Mouse (Mus musculus) hindbrain, embryonic 13.5 days (tissue): ENCODE measurements around the gene Adamts5. TPM values are rescaled to one million over a fixed set of nuclear protein-coding genes. Genes with fewer than 3 reads are reported as not detected.

Experiments
- ATAC-seq: fragments of 200-750 bp; cut with Nextera tagmentation; 2 replicates; pipeline ENCODE4 v1.8.0; 2017; ENCODE audit warnings: moderate TSS enrichment; ENCODE audit not compliant: low FRiP score
- H3K27ac ChIP-seq: fragments of 300-500 bp; sonication (generic); 2 replicates; pipeline ENCODE4 v1.5.1; 2015; ENCODE audit warnings: inconsistent platforms, mild to moderate bottlenecking, moderate library complexity
- H3K27me3 ChIP-seq: fragments of 300-500 bp; sonication (generic); 2 replicates; pipeline ENCODE4 v1.6.1; 2015; ENCODE audit warnings: mild to moderate bottlenecking, inconsistent platforms
- H3K36me3 ChIP-seq: fragments of 300-500 bp; sonication (generic); 2 replicates; pipeline ENCODE4 v1.6.1; 2015; ENCODE audit warnings: mild to moderate bottlenecking, inconsistent platforms
- H3K4me1 ChIP-seq: fragments of 300-500 bp; sonication (generic); replicated peaks from 2 replicates; pipeline ENCODE4 v1.6.1; 2015; ENCODE audit warnings: inconsistent platforms
- H3K4me2 ChIP-seq: fragments of 300-500 bp; sonication (generic); 2 replicates; pipeline ENCODE4 v1.6.1; 2015; ENCODE audit warnings: inconsistent platforms, mild to moderate bottlenecking, moderate library complexity
- H3K4me3 ChIP-seq: fragments of 300-500 bp; sonication (generic); 2 replicates; pipeline ENCODE4 v1.5.1; 2015; ENCODE audit warnings: mild to moderate bottlenecking, inconsistent platforms
- H3K9ac ChIP-seq: fragments of 300-500 bp; sonication (generic); 2 replicates; pipeline ENCODE4 v1.6.1; 2015; ENCODE audit warnings: mild to moderate bottlenecking, inconsistent platforms
- H3K9me3 ChIP-seq: fragments of 300-500 bp; sonication (generic); 2 replicates; pipeline ENCODE4 v1.6.1; 2016; ENCODE audit warnings: inconsistent platforms
- WGBS: fragments of 180-500 bp; shearing (Covaris S2); methylation state at CpG from one replicate; pipeline ENCODE4 v1.1.7; 2015; 5-methylcytosine and 5-hydroxymethylcytosine counted together
- polyA plus RNA-seq: library from polyadenylated mRNA; unstranded; fragments of >200 nt; fragmentation: Nextera tagmentation; extraction: Ambion mirVana; gene quantifications from 2 replicates; pipeline ENCODE4 v1.2.1, GENCODE M21; 2015

Gene Adamts5
- 3.5 and 4.1 TPM in 2 replicates for polyA plus RNA-seq

DNA sequence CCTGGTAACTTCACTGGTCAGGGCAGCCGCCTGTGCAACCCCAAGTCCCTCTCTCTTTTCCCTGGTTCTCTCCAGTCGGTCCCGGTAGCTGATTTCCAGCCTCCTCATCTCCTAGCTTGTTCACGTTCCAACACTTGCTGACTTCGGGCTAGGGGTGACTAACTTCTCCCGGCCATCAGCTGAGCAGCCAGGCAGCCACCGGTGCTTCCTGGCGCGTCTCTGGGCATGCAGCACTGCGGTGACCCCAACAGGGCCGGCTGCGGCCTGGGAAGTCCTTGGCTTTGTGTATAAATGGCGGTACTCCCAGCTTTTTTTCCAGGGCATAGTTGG is at the start of gene Adamts5:
Adamts5 (minus strand) TSS at position 248 of the 330 bp plus-strand sequence.
- no peaks in the 10 kb centered on the region for H3K36me3 ChIP-seq
- H3K27ac ChIP-seq = peak within 1 kb of the TSS; percentile 74
- 5% methylated on average over 13 of the region's 13 CpGs for WGBS
- H3K4me3 ChIP-seq = peak within 1 kb of the TSS; percentile 62
- peaks cover 34% of the 10 kb centered on the region for H3K27me3 ChIP-seq
- H3K4me2 ChIP-seq = peak within 1 kb of the TSS; percentile 98
- H3K4me1 ChIP-seq = peaks cover 19% of the 10 kb centered on the region
- peak within 1 kb of the TSS; percentile 75 for H3K9ac ChIP-seq
- 0 out of 2 replicates have a peak, but pooled peaks have one; percentile 6 for ATAC-seq
- no peaks in the 10 kb centered on the region for H3K9me3 ChIP-seq

DNA sequence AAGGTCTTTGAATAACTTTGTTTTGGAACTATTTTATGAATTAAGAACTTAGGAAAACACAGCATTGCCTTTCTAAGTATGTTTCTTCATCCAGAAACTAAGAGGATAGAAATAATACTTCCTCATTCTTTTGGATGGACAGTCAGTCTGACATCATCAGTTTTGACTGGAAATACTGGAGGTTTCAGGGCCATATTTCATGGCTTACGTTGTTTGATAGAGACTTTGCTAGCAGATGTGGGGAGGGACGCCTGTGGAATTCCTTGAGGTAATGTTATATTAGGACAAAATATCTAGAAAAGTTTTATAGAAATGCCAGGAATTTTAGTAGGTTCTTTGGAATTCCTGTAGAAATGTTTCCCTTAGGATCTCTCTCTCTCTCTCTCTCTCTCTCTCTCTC is 48.7 kb upstream of the Adamts5 start:
- H3K36me3 ChIP-seq = no peaks in the 10 kb centered on the region
- H3K9me3 ChIP-seq = no peaks in the 10 kb centered on the region
- H3K4me1 ChIP-seq = no peaks in the 10 kb centered on the region
- H3K27me3 ChIP-seq = no peaks in the 10 kb centered on the region
- ATAC-seq = no peak
- H3K4me2 ChIP-seq = no peak overlapping the region
- no peak overlapping the region for H3K27ac ChIP-seq
- 77% methylated on average over 2 of the region's 2 CpGs for WGBS
- H3K4me3 ChIP-seq = no peak overlapping the region
- no peak overlapping the region for H3K9ac ChIP-seq

DNA sequence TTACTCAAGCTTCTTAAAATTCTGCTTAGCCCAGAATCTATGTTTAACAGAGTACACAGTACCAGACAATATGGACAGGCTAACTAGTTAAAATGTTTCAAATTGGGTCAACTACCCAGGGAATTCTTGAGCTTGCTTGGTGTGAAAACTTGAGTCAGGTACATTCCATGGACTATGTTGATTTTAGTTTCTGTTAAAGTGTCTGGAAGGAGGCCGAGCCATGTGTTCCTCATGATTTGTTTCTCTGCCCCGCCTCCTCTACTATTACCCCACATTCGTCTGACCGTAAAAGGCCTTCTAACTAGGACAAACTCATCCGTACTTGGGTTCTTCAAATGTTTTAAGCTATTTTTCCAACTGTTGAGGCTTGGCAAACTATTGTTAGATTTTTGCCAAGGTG is 24.4 kb upstream of the Adamts5 start:
- no peaks in the 10 kb centered on the region for H3K36me3 ChIP-seq
- no peak overlapping the region for H3K27ac ChIP-seq
- 92% methylated on average over 5 of the region's 5 CpGs for WGBS
- H3K27me3 ChIP-seq = no peaks in the 10 kb centered on the region
- no peak overlapping the region for H3K4me2 ChIP-seq
- ATAC-seq = no peak
- H3K4me1 ChIP-seq = no peaks in the 10 kb centered on the region
- H3K9ac ChIP-seq = no peak overlapping the region
- no peak overlapping the region for H3K4me3 ChIP-seq
- H3K9me3 ChIP-seq = no peaks in the 10 kb centered on the region

DNA sequence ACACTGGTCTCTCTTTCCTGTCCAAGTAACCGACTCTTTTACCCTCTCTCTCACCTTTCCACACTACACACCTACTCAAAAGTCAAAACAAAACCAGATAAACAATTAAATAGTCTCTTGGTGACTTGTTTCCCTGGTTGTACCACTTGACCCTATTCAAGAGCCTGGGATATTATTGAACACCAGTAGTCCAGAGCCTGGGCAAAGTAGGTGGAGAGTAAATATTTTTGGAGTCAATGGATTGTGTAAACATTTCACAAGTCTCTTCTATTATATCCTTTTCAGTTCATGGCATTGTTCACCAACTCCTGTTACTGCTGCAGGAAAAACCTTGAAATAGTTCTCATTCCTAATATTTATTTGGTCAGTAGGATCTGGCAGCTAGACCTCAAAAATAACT is 20.8 kb upstream of the Adamts5 start:
- Histone ChIP-seq H3K4me2 (no peak overlapping the region), H3K36me3 (no peaks in the 10 kb centered on the region), H3K4me1 (no peaks in the 10 kb centered on the region), H3K9ac (no peak overlapping the region), H3K27me3 (no peaks in the 10 kb centered on the region), H3K4me3 (no peak overlapping the region), H3K27ac (no peak overlapping the region), H3K9me3 (no peaks in the 10 kb centered on the region)
- no peak for ATAC-seq
- 85% methylated on average over 1 of the region's 1 CpGs for WGBS

DNA sequence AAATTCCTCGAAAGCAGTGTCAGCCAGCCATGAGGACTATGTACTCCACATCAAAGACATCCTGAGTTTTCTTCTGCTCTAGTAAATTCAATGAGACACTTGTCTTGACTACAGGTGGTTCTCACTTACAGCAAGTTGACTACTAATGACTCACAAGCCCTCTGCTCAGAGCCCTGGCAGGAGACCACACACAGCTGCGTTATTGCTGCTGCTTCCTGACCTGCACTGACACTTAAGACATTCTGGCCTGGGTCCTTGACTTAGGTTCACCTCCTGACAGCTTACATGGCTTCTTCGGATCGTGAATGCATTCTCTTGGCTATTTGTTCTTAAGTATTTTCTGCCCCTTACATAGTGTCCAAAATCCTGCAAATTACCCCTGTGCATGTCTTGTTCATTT is 18.5 kb upstream of the Adamts5 start:
- Histone ChIP-seq H3K4me1 (no peaks in the 10 kb centered on the region), H3K27me3 (no peaks in the 10 kb centered on the region), H3K4me3 (no peak overlapping the region), H3K36me3 (no peaks in the 10 kb centered on the region), H3K9ac (no peak overlapping the region), H3K27ac (no peak overlapping the region), H3K9me3 (no peaks in the 10 kb centered on the region), H3K4me2 (no peak overlapping the region)
- WGBS = 82% methylated on average over 4 of the region's 4 CpGs
- ATAC-seq = no peak

DNA sequence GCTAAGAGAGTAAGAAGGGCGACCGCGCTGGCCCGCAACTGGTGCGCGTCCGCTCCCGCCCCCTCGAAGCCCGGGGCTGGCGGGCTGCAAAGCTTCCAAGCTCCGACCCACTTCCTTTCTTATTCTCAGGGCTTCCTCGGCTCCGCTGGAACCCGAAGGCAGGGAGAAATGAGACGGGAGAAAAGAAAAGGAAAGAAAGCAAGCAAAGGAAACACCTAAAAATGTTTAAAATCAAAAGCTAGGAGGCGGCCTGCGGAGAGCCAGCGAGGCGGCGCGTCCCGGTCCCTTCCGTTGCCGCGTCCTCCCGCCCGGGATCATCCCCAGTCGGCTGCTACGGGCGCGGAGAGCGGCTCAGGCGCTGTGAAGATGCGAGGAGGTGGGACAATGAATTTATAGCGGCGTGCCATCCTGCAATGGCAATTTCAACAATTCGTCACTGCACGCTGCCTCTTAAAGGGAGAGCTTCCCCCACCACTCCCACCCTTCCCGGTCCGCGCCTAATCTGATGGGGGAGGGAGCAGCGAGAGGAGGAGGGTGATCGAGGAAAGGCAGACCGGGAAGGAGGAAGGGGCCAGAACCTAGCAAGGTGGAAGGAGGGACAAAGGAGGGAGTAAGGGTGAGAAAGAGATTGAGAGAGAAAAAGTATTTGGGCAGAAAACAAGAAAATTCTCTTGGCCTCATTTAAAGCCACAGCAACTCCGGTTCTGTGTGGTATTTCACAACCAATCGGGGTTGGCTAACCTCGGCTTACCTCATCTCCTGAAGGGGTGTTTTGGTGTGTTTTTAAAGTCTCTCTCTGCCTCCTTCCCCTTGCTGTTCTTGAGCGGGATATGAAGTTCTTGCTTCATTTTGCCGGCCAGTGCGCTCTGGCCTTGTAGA is 687 bp downstream of the Adamts5 start:
- WGBS = under 1% methylated on average over 51 of the region's 51 CpGs
- ATAC-seq = peak; percentile 71
- peak overlapping the region; percentile 74 for H3K27ac ChIP-seq
- H3K4me3 ChIP-seq = peak overlapping the region; percentile 62
- H3K4me2 ChIP-seq = peak overlapping the region; percentile 98
- H3K4me1 ChIP-seq = peaks cover 19% of the 10 kb centered on the region
- H3K27me3 ChIP-seq = peaks cover 37% of the 10 kb centered on the region
- H3K9ac ChIP-seq = peak overlapping the region; percentile 75
- H3K36me3 ChIP-seq = no peaks in the 10 kb centered on the region
- H3K9me3 ChIP-seq = no peaks in the 10 kb centered on the region

DNA sequence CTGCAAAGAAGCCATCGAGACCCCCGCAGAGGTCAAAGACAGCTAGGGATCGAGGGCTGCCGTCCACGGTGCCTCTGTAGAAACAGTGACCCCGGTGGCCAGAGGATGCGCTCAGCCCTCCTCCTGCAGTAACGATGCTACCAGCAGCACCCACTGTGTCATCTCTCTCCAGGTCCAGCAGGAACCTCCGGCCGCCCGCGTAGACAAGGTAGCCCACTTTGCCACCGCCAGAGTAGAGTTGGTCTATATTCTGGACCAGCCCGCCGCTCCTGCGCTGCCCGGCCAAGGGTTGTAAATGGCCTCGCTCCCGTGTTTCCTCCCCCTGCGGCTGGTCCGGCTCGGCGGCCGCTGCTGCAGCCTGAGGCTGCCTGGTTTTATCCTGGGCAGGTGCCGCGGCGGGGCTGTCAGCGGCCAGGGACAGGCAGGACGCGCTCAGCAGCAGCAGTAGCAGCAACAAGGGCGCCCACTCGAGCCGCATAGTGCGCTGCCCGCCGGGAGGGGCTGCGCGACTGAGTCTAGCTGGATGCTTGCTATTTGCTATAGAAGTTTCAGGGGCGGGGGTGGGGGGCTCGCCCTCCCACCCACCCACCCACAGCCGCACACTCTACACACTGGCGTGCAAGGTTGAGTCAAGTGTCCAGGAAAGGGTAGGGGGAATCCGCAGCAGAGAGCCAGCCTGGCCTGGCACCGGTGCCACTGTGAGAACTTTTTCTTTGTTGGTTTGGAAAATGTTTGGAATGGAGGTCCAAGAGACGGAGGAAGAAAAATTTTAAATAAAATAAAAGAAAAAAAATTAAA is 1.6 kb downstream of the Adamts5 start:
- ATAC-seq = peak; percentile 60
- Histone ChIP-seq H3K4me2 (peak overlapping the region; percentile 98), H3K4me3 (peak overlapping the region; percentile 62), H3K27ac (peak overlapping the region; percentile 74), H3K9ac (peak overlapping the region; percentile 75), H3K4me1 (peaks cover 19% of the 10 kb centered on the region), H3K27me3 (peaks cover 40% of the 10 kb centered on the region), H3K36me3 (no peaks in the 10 kb centered on the region), H3K9me3 (no peaks in the 10 kb centered on the region)
- WGBS = under 1% methylated on average over 45 of the region's 45 CpGs

DNA sequence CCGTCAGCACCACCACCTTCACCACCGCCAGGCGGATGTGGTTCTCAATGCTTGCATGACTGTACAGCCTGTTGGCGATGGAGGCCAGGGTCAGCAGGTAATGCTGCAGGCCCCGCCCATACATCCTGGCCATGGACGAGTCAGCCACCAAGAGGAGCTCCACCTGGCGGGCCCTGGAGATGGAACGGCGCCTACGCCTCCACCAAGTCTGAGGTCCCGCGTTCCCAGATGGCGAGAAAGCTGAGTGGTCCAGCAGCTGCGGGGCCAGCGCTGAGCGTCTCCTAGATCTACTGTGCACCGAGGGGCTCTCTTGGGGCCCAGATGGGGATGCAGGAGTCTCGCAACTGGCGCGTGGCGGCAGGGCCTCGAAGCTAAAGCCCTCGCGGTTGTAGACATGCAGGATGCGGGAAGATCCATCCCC is 2.3 kb downstream of the Adamts5 start:
- WGBS = 15% methylated on average over 25 of the region's 25 CpGs
- Histone ChIP-seq H3K9me3 (no peaks in the 10 kb centered on the region), H3K27me3 (peaks cover 40% of the 10 kb centered on the region), H3K4me2 (peak overlapping the region; percentile 98), H3K36me3 (no peaks in the 10 kb centered on the region), H3K27ac (no peak overlapping the region), H3K4me1 (peaks cover 19% of the 10 kb centered on the region), H3K4me3 (peak overlapping the region; percentile 62), H3K9ac (peak overlapping the region; percentile 75)
- peak; percentile 65 for ATAC-seq

DNA sequence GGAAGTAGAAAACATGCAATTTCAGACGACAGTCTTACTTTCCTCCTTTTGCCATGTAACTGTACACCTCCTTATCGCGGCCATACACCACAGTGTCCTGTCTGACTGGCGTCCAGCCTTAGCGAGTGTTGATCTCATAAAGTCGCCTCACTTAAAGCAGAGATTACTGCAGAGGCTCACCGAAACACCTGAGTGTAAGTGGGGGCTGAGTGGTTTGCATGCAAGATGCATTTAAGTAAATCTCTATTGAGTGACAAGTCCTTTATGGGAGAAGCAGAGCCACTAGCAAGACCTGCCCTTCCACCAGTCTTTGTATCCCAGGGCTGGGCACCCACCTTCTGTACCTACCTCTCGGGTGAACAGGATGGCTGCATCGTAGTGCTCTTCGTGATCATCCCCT is 2.8 kb downstream of the Adamts5 start:
- Histone ChIP-seq H3K9me3 (no peaks in the 10 kb centered on the region), H3K9ac (no peak overlapping the region), H3K27me3 (peaks cover 40% of the 10 kb centered on the region), H3K4me1 (peaks cover 19% of the 10 kb centered on the region), H3K4me3 (peak overlapping the region; percentile 62), H3K27ac (no peak overlapping the region), H3K4me2 (peak overlapping the region; percentile 98), H3K36me3 (no peaks in the 10 kb centered on the region)
- whole genome bisulfite sequencing = 84% methylated on average over 10 of the region's 10 CpGs
- peak; percentile 12; the same call in 1 of the 2 replicates for ATAC-seq

DNA sequence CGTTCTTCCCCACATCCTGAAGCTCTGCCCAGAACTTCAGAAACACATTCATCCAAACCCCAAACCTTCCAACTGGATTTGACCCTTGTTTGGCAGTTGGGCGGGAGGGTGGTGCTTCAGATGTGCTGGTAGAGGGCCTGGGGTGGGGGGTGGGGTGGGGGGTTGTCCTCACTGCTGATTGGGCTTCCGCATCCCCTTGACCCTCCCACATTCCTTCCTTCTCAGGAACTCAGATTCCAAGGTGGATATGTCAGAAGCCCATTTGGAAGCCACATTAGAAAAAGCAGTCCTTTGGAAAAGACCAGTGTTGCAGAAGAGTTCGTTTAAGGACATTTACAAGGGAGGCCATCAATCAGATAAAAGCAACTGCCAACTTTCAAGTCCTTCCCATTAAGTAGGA is 3.2 kb downstream of the Adamts5 start:
- H3K27me3 ChIP-seq = peaks cover 40% of the 10 kb centered on the region
- no peaks in the 10 kb centered on the region for H3K36me3 ChIP-seq
- no peaks in the 10 kb centered on the region for H3K9me3 ChIP-seq
- peak overlapping the region; percentile 98 for H3K4me2 ChIP-seq
- WGBS = 70% methylated on average over 4 of the region's 4 CpGs
- H3K9ac ChIP-seq = no peak overlapping the region
- H3K4me1 ChIP-seq = peaks cover 19% of the 10 kb centered on the region
- H3K27ac ChIP-seq = no peak overlapping the region
- H3K4me3 ChIP-seq = peak overlapping the region; percentile 62
- ATAC-seq = no peak

DNA sequence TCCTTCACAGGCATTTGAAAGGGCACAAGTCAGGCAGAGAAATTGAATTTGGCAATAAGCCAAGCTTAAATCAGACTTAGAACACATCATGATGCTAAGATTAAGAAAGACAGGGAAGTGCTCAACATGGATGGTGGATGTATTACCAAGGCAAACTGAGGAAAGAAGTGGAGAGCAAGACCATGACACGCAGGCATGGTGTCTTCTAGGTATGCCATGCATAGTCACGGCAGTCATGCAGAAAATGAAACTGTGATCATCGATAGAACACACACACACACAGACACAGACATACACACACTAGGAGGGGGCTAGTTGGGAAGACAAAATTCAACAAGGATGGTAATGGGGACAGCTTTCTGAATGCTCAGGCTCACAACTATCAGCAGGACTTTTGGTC is 3.8 kb downstream of the Adamts5 start:
- H3K4me1 ChIP-seq = peaks cover 19% of the 10 kb centered on the region
- H3K9me3 ChIP-seq = no peaks in the 10 kb centered on the region
- no peaks in the 10 kb centered on the region for H3K36me3 ChIP-seq
- H3K27ac ChIP-seq = no peak overlapping the region
- peak overlapping the region; percentile 34; the same call in 1 of the 2 replicates for H3K4me2 ChIP-seq
- H3K9ac ChIP-seq = no peak overlapping the region
- H3K27me3 ChIP-seq = peaks cover 40% of the 10 kb centered on the region
- 96% methylated on average over 3 of the region's 3 CpGs for WGBS
- no peak for ATAC-seq
- H3K4me3 ChIP-seq = peak overlapping the region; percentile 9

DNA sequence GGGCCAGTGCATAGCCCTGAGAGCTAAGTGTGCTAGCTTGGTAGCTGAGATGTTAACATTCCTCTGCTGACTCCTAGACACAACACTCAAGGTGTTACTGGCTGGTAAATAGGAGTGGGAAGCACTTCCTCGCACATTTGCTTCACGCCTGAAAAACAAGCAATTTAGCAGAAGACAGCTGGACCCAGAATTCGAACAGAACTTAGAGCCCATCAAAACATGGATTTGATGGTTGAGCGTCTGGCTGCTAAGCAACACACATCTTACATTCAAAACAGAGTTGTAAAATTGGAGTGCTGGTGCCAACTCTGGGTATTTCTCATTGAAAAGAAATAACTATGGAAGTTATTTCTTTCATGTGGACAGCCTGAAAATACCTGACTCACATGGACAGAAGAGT is 5.7 kb downstream of the Adamts5 start:
- 86% methylated on average over 4 of the region's 4 CpGs for WGBS
- H3K36me3 ChIP-seq = no peaks in the 10 kb centered on the region
- no peak overlapping the region for H3K4me3 ChIP-seq
- H3K4me1 ChIP-seq = peaks cover 13% of the 10 kb centered on the region
- H3K9me3 ChIP-seq = no peaks in the 10 kb centered on the region
- no peak overlapping the region for H3K27ac ChIP-seq
- ATAC-seq = no peak
- no peak overlapping the region for H3K9ac ChIP-seq
- no peak overlapping the region for H3K4me2 ChIP-seq
- H3K27me3 ChIP-seq = peaks cover 32% of the 10 kb centered on the region
